Mouse (Mus musculus): Measurements from ENCODE around the gene Sdcbp2. TPM values are rescaled to one million over a fixed set of nuclear protein-coding genes. Genes with fewer than 3 reads are reported as not detected.

Sdcbp2 gene
- polyA plus RNA-seq (2012; ENCODE audit: insufficient read depth, insufficient read length, missing spikeins) = not detected in 2 replicates

DNA sequence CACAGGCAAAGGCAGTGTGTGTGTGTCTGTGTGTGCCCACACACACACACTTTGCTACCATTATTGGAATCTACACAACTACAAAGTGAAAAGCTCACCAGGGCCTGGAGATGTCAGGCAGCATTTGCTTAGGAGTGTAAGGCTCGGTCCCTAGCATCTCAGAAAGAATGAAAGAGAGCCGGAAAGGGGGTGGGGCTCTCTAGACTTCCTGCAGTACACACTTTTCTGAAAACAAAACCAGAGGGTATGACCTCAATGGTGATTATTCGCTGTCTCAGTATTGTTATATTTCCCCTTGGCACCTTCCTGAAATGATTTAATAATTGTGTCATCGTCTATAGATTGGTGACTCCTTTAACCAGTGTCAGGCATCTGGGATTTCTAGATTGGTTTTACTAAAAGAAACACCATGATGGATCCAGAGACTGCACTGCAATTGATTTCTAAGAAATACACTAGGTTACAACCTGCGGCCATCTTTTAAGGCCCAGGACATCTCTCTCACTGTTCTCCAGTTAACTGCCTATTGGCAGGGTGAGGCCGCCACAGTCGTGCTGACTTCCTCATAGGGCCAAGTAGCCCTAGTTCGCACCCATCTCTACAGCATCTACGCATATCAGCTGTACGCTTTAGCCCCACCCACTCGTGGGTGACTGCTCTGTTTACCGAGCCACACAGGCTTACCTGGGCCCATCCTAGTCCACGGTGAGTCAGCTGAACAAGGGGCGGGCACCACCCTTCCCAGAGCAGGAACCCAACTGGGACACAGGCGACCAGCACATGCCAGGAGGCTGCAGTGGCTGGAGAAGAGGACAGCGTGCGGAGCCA is at the start of gene Sdcbp2:
Gene Sdcbp2, plus strand, starts transcription at position 750 of the 828 bp plus-strand sequence.
- Histone ChIP-seq H3K4me3 (ENCODE audit: insufficient read depth, low read length) (no peak within 1 kb of the TSS), H3K4me1 (ENCODE audit: control insufficient read depth, insufficient read depth, low read length) (peaks cover 15% of the 10 kb centered on the region), H3K27ac (ENCODE audit: insufficient read depth, low read depth, low read length) (no peak within 1 kb of the TSS)
- TF ChIP-seq CTCF (IDR thresholded peaks at IDR 0.05; ENCODE audit: low read depth, low read length) (no peak), POLR2A (IDR thresholded peaks at IDR 0.05; ENCODE audit: borderline replicate concordance, low read depth, low read length) (no peak)

DNA sequence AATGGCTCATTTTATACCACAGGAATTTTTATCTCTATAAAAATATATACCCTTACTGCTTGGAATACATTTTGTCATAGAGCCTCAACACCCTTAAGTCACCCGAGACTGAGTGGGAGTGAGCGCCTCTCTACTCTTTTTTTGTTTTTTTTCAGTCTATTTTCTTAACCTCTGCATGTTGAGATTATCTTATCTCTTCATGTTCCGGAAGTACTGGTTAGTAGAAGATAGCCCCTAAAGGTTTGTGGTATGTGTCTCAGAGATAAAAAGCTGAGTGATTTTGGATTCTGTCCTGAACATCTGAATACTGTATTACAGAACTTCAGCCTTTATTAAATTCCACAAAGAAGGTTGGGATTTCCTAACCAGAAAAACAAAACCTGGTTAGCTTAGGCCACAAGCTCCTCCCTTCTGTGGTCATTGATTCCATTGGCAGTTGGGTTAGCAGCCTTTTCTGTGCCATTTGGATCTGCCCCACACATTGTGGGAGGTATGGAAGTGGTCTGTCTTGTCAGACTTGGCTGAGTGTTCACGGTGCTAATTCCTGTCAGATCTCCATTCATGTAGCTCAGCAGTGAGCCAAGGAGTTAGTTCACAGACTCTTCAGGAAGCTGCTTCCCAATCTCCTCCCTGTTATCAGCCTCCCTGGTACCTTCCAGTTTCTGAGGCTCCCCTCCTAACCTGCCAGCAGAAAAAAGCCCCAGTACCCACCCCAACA is 47.9 kb upstream of the Sdcbp2 start:
- Histone ChIP-seq H3K4me1 (ENCODE audit: control insufficient read depth, insufficient read depth, low read length) (peaks cover 19% of the 10 kb centered on the region), H3K4me3 (ENCODE audit: insufficient read depth, low read length) (no peak overlapping the region), H3K27ac (ENCODE audit: insufficient read depth, low read depth, low read length) (no peak overlapping the region)
- TF ChIP-seq CTCF (IDR thresholded peaks at IDR 0.05; ENCODE audit: low read depth, low read length) = no peak
- TF ChIP-seq POLR2A (IDR thresholded peaks at IDR 0.05; ENCODE audit: borderline replicate concordance, low read depth, low read length) = no peak

DNA sequence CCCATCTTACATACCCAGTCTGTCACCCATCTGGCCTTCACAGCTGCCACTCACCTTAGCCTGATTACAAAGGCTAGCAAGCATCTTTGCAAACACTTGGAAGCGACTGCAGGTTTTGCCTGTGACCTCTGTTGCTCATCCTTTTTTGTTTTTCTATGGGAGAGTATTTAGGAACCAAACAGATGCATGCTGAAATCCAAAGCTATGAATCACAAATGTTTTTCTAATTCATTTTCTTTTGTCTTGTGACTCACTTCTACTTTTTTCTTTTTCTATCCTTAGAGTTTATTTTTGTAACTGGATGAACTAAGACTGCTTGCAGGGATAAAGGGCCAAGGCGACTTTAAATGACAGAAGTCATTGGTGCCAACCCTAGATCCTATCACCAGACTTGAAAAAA is 46.9 kb upstream of the Sdcbp2 start:
- Histone ChIP-seq H3K4me3 (ENCODE audit: insufficient read depth, low read length) (no peak overlapping the region), H3K27ac (ENCODE audit: insufficient read depth, low read depth, low read length) (no peak overlapping the region), H3K4me1 (ENCODE audit: control insufficient read depth, insufficient read depth, low read length) (peaks cover 19% of the 10 kb centered on the region)
- TF ChIP-seq CTCF (IDR thresholded peaks at IDR 0.05; ENCODE audit: low read depth, low read length) (no peak), POLR2A (IDR thresholded peaks at IDR 0.05; ENCODE audit: borderline replicate concordance, low read depth, low read length) (no peak)

DNA sequence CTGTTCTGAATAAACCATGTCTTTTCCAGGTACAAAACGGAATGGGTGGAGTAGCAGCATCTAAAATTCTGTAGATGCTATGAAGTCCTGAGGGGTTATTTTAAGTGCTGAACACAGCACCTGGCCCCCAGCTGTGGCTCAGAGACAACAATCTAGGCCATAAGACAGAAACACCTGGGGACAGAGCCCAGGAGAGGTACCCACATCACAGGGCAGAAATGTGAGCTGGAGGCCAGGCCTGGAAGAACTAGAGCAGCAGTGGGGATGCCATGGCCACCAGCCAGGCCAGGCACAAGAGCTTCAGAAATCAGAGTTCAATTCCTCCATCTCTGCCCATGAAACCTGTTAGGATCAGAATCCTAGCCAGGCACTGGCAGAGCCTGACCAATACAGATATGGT is 44.4 kb upstream of the Sdcbp2 start:
- Histone ChIP-seq H3K4me3 (ENCODE audit: insufficient read depth, low read length) (no peak overlapping the region), H3K4me1 (ENCODE audit: control insufficient read depth, insufficient read depth, low read length) (peaks cover 22% of the 10 kb centered on the region), H3K27ac (ENCODE audit: insufficient read depth, low read depth, low read length) (no peak overlapping the region)
- TF ChIP-seq CTCF (IDR thresholded peaks at IDR 0.05; ENCODE audit: low read depth, low read length) (no peak), POLR2A (IDR thresholded peaks at IDR 0.05; ENCODE audit: borderline replicate concordance, low read depth, low read length) (no peak)

DNA sequence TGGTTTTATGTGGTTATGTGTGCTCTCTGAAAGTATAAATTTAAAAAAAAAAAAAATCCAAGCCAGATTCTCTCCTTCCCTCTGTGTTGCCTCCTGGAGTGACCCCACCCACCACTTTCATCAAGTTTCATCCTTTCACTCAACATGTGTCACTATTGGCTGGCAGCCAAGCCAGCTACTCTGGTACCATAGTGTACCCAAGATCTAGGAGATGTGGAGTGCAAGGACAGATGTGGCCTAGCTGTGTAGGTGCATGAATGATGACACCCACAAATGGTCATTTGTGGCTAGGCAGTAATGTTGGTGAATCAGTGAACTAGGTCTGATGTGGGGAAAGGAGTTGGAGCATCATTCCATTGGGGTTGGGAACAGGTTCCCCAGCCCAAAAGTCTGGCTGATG is 43.3 kb upstream of the Sdcbp2 start:
- Histone ChIP-seq H3K4me3 (ENCODE audit: insufficient read depth, low read length) (no peak overlapping the region), H3K27ac (ENCODE audit: insufficient read depth, low read depth, low read length) (no peak overlapping the region), H3K4me1 (ENCODE audit: control insufficient read depth, insufficient read depth, low read length) (peaks cover 30% of the 10 kb centered on the region)
- TF ChIP-seq POLR2A (IDR thresholded peaks at IDR 0.05; ENCODE audit: borderline replicate concordance, low read depth, low read length) (no peak), CTCF (IDR thresholded peaks at IDR 0.05; ENCODE audit: low read depth, low read length) (no peak)

DNA sequence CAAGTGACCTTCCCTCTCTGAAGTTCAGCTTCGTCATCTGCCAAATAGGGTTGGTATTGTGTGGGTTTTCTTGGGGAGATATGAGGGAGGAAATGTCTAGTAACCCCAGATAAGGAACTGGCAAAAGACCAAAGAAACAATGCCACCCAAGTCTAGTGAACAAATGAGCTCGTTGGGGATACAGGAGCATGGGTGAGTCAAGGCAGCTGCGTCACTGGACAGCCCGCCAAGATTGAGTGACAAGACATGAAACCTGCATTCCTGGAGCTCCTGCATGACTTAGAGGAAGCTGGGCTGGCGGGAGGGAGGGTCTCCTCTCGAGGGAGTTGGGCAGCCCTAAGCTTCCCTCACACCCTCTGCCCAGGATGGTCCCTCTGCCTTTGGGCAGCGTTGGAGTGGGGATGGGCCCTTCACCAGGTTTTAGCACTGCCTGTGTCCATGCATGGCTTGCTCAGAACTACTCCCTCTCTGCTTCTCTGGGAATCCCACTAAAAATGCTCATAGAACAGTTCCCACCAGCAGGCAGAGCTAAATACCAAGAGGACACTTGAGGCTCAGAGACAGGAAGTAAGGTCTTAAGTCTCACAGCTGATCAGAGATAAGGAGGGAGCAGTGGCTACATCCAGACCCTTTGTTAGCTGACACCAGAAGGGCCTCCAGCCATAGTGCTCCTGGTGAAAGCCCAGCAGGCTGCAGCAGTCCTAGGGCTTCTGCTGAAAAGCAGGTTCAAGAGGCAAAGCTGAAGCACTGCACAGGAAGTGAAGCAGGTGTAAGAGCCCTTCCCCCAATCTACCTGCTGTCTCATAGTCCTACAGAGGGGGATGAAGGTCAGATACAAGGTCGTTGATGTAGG is 41.8 kb upstream of the Sdcbp2 start:
- peaks cover 25% of the 10 kb centered on the region for H3K4me1 ChIP-seq (ENCODE audit: control insufficient read depth, insufficient read depth, low read length)
- H3K4me3 ChIP-seq (ENCODE audit: insufficient read depth, low read length) = no peak overlapping the region
- no peak overlapping the region for H3K27ac ChIP-seq (ENCODE audit: insufficient read depth, low read depth, low read length)
- TF ChIP-seq POLR2A (IDR thresholded peaks at IDR 0.05; ENCODE audit: borderline replicate concordance, low read depth, low read length) = no peak
- TF ChIP-seq CTCF (IDR thresholded peaks at IDR 0.05; ENCODE audit: low read depth, low read length) = no peak

DNA sequence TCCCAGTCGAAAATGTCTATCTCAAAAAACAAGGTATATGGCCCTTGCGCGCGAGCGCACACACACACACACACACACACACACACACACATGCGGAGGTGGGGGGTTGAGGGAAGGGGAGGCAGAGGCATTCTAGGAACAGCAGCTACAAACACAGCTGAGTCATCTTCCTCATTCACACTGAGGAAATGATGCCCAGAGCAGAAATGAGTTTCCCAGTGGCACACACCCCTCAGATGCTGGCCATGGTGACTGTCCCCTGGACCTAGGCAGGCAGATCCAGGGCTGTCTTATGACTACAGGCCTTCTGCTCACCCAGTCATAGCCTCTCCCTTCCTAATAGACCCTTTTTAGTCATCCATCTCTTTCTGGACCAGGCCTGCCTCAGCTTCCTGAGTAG is 38.8 kb upstream of the Sdcbp2 start:
- Histone ChIP-seq H3K4me1 (ENCODE audit: control insufficient read depth, insufficient read depth, low read length) (peaks cover 26% of the 10 kb centered on the region), H3K4me3 (ENCODE audit: insufficient read depth, low read length) (peak overlapping the region; percentile 6; the same call in 1 of the 2 replicates), H3K27ac (ENCODE audit: insufficient read depth, low read depth, low read length) (peak overlapping the region; percentile 13)
- 0 out of 2 replicates have a peak, but pooled peaks have one; percentile 0 for TF ChIP-seq CTCF (IDR thresholded peaks at IDR 0.05; ENCODE audit: low read depth, low read length)
- TF ChIP-seq POLR2A (IDR thresholded peaks at IDR 0.05; ENCODE audit: borderline replicate concordance, low read depth, low read length) = no peak

DNA sequence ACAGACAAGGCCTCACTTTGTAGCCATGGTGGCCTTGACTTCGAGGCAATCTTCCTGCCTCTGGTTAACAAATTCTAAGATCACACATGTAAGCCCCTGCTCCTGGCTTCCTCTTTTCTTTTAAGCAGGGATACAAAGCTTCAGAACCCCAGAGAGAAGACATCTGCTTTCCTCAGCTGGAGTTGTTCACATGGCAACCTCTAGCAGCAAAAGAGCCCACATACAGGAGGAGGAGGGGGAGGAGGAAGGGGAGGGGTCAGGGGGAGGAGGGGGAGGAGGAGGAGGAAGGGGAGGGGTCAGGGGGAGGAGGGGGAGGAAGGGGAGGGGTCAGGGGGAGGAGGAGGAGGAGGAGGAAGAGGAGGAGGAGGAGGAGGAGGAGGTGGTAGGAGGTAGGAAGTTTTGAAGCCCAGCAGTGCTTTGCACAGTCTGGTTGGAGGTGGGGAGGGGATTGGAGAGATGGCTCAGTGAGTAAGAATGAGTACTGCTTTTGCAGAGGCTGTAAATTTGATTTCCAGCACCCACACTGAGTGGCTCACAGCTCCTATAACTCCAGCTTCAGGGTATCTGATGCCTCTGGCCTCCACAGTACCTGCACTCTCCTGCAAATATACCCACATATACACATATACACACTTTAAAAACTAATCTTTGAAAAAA is 36.3 kb upstream of the Sdcbp2 start:
- TF ChIP-seq POLR2A (IDR thresholded peaks at IDR 0.05; ENCODE audit: borderline replicate concordance, low read depth, low read length) (no peak), CTCF (IDR thresholded peaks at IDR 0.05; ENCODE audit: low read depth, low read length) (no peak)
- Histone ChIP-seq H3K4me3 (ENCODE audit: insufficient read depth, low read length) (peak overlapping the region; percentile 13; the same call in 1 of the 2 replicates), H3K4me1 (ENCODE audit: control insufficient read depth, insufficient read depth, low read length) (peaks cover 32% of the 10 kb centered on the region), H3K27ac (ENCODE audit: insufficient read depth, low read depth, low read length) (peak overlapping the region; percentile 92)

DNA sequence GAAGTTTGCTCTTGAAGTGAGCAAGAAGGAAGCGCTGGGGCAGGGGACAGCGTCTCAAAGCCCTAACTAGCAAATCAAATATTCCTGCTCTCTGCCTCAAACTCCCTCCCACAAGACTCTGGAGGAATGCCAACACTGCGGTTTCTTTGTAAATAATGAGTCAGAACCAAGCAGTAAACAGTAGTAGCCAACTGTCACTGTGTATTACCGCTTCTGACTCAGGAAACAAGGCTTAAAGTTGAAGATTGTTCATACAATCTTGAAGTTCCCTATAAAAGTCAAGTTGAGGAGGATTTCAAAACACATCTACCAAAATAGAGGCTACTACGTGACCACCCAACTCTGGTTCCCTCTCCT is 35.8 kb upstream of the Sdcbp2 start:
- Histone ChIP-seq H3K4me1 (ENCODE audit: control insufficient read depth, insufficient read depth, low read length) (peaks cover 35% of the 10 kb centered on the region), H3K27ac (ENCODE audit: insufficient read depth, low read depth, low read length) (peak overlapping the region; percentile 92), H3K4me3 (ENCODE audit: insufficient read depth, low read length) (peak overlapping the region; percentile 13; the same call in 1 of the 2 replicates)
- TF ChIP-seq POLR2A (IDR thresholded peaks at IDR 0.05; ENCODE audit: borderline replicate concordance, low read depth, low read length) = no peak
- no peak for TF ChIP-seq CTCF (IDR thresholded peaks at IDR 0.05; ENCODE audit: low read depth, low read length)

All from bone marrow macrophage, adult 2 months (primary cell).